Mouse (Mus musculus): Measurements from ENCODE around the gene Chrnb2.

- TF ChIP-seq CTCF (IDR thresholded peaks at IDR 0.05; ENCODE audit: low read depth) (no peak), EP300 (optimal IDR thresholded peaks at IDR 0.05) (no peak)
Observed at GRCm38 (mm10) chr3:89757851-89758250, 6.6 kb downstream of the Chrnb2 start.
